Mouse (Mus musculus) erythroblast, embryonic 14.5 days (primary cell): ENCODE results near the gene Rasip1.

Source experiments
- GATA1 ChIP-seq: IDR thresholded peaks from 2 replicates; pipeline ENCODE4 v1.6.1; 2012; ENCODE audit warnings: low read length, inconsistent platforms, mixed read lengths
- TAL1 ChIP-seq: IDR thresholded peaks from 3 replicates; pipeline ENCODE4 v1.6.1; 2012; ENCODE audit warnings: low read length, inconsistent platforms, mixed read lengths

DNA sequence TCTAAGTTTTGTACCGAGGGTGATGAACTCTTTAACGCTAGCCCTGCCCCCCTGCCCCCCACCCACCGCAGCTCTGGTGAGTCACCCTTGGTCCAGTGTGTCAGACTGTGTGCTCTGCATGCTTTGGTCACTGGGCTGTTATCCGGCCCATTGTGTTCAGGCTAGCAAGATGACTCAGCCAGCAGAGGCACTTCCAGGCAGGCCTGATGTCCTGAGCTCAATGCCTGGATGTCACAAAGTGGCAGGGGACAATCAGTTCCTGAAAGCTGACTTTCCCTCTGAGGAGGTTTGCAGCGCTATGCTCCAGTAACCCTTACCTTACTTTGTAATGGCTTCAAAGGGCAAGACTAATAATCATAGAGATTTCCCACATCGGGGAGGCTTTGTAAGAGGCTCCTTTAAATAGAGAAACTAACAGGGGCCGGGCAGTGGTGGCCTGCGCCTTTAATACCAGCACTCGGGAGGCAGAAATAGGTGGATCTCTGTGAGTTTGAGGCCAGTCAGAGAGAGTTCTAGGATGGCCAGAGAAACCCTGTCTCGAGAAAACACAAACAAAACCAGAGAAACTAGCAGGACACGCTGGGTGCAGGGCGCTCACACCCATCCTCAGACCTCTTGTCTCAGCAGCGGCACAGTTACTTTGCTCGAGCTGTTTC lies 52.8 kb downstream of the Rasip1 start:
- no peak for TF ChIP-seq GATA1
- TF ChIP-seq TAL1 = no peak
